Mouse (Mus musculus): ENCODE results near the gene Krtap26-1. TPM values are rescaled to one million over a fixed set of nuclear protein-coding genes. Genes with fewer than 3 reads are reported as not detected.

Krtap26-1 gene
- not detected for total RNA-seq (2021)

GRCm38 (mm10) chr16:88647358-88647846 is at the start of gene Krtap26-1:
Krtap26-1 (minus strand) TSS chr16:88647796.
- no peak for DNase-seq
- intact Hi-C loops (cut with DNase I), result no loop called here

- intact Hi-C loops (cut with DNase I), result no loop called here
- no peak for DNase-seq
Measured at GRCm38 (mm10) chr16:88696256-88696655, 48.7 kb upstream of the Krtap26-1 start.

- DNase-seq, result no peak
- intact Hi-C loops (cut with DNase I), result no loop called here
Measured at GRCm38 (mm10) chr16:88681282-88681681, 33.7 kb upstream of the Krtap26-1 start.

GRCm38 (mm10) chr16:88679099-88679498 is 31.5 kb upstream of the Krtap26-1 start:
- intact Hi-C loops (cut with DNase I), result no loop called here
- DNase-seq, result peak; percentile 65

- intact Hi-C loops (cut with DNase I), result no loop called here
- no peak for DNase-seq
Measured at GRCm38 (mm10) chr16:88671571-88671970, 24.0 kb upstream of the Krtap26-1 start, which contains the start of gene Krtap27-1. Krtap27-1 (minus strand) TSS chr16:88671671.

- intact Hi-C loops (cut with DNase I), result no loop called here
Measured at GRCm38 (mm10) chr16:88657426-88657825, 9.8 kb upstream of the Krtap26-1 start.

GRCm38 (mm10) chr16:88651952-88652351 is 4.4 kb upstream of the Krtap26-1 start:
- intact Hi-C loops (cut with DNase I), result no loop called here
- no peak for DNase-seq

More at GRCm38 (mm10) chr16:88657426-88657825, 9.8 kb upstream of the Krtap26-1 start:
- peak; percentile 46 for DNase-seq

- no peak for DNase-seq
- intact Hi-C loops (cut with DNase I), result no loop called here
Measured at GRCm38 (mm10) chr16:88651082-88651481, 3.5 kb upstream of the Krtap26-1 start.

- no peak for DNase-seq
- intact Hi-C loops (cut with DNase I), result no loop called here
Measured at GRCm38 (mm10) chr16:88646366-88647111, 1.1 kb downstream of the Krtap26-1 start.

- intact Hi-C loops (cut with DNase I), result no loop called here
- no peak for DNase-seq
Measured at GRCm38 (mm10) chr16:88640053-88640452, 7.5 kb downstream of the Krtap26-1 start.

- peak; percentile 32 for DNase-seq
- intact Hi-C loops (cut with DNase I), result no loop called here
Measured at GRCm38 (mm10) chr16:88635142-88635541, 12.5 kb downstream of the Krtap26-1 start.

GRCm38 (mm10) chr16:88631474-88631873 is 16.1 kb downstream of the Krtap26-1 start:
- no peak for DNase-seq
- intact Hi-C loops (cut with DNase I), result no loop called here

GRCm38 (mm10) chr16:88627566-88627965 is 20.0 kb downstream of the Krtap26-1 start, which contains the start of gene 2310079G19Rik:
2310079G19Rik (minus strand) TSS chr16:88627666.
- intact Hi-C loops (cut with DNase I), result no loop called here
- DNase-seq, result no peak

GRCm38 (mm10) chr16:88612712-88613111 is 34.9 kb downstream of the Krtap26-1 start:
- no peak for DNase-seq
- intact Hi-C loops (cut with DNase I), result no loop called here

GRCm38 (mm10) chr16:88611922-88612321 is 35.7 kb downstream of the Krtap26-1 start, which contains the start of gene Krtap24-1:
Krtap24-1 (minus strand) TSS chr16:88612279.
- intact Hi-C loops (cut with DNase I), result no loop called here
- DNase-seq, result no peak

GRCm38 (mm10) chr16:88604570-88604969 is 43.0 kb downstream of the Krtap26-1 start:
- intact Hi-C loops (cut with DNase I), result no loop called here
- no peak for DNase-seq

GRCm38 (mm10) chr16:88602464-88602863 is 45.1 kb downstream of the Krtap26-1 start:
- no peak for DNase-seq

GRCm38 (mm10) chr16:88600303-88600702 is 47.3 kb downstream of the Krtap26-1 start:
- no peak for DNase-seq
- intact Hi-C loops (cut with DNase I), result no loop called here

More at GRCm38 (mm10) chr16:88602464-88602863, 45.1 kb downstream of the Krtap26-1 start:
- intact Hi-C loops (cut with DNase I), result no loop called here

- intact Hi-C loops (cut with DNase I), result no loop called here
- DNase-seq, result no peak
Measured at GRCm38 (mm10) chr16:88599504-88600237, 47.9 kb downstream of the Krtap26-1 start.
